Mouse (Mus musculus) C2C12 (cell line): ENCODE data around the gene Myh2.

Experiments
- CTCF ChIP-seq: IDR thresholded peaks from one replicate; pipeline ENCODE4 v1.5.1; 2011; ENCODE audit not compliant: control insufficient read depth, insufficient read depth, insufficient read length
- MYOD1 ChIP-seq: IDR thresholded peaks from one replicate; pipeline ENCODE4 v1.6.1; 2011; ENCODE audit warnings: low read depth; ENCODE audit not compliant: control insufficient read depth, insufficient read length
- MYOG ChIP-seq: IDR thresholded peaks from one replicate; pipeline ENCODE4 v1.6.1; 2011; ENCODE audit not compliant: control insufficient read depth, insufficient read length; ENCODE audit errors: extremely low read depth
- USF1 ChIP-seq: IDR thresholded peaks from one replicate; pipeline ENCODE4 v1.6.1; 2011; ENCODE audit warnings: low read depth, mild to moderate bottlenecking, control low read depth, moderate library complexity

GRCm38 (mm10) chr11:67169301-67169700 is 1.5 kb upstream of the Myh2 start:
- TF ChIP-seq MYOD1 = no peak
- TF ChIP-seq USF1 = no peak
- TF ChIP-seq CTCF = no peak
- TF ChIP-seq MYOG = no peak
